Comparison of ENCODE assay signal across 19 mouse cellular contexts in genomic region chr16:59693230-59693629, GRCm38 (mm10). TPM values are rescaled to one million over a fixed set of nuclear protein-coding genes. Genes with fewer than 3 reads are reported as not detected.
A peak's percentile ranks its signal among the peaks of the same experiment; 100 is the strongest.
DNase-seq lines count a peak whose midpoint lies in the region; ATAC-seq and TF ChIP-seq lines count a peak whose summit lies in the region.
"Had no signal": no experiment of that assay in that cellular context is flagged by ENCODE, and none has a peak within 500 bp of the region (broad histone marks: within the 10 kb centered on the region; RNA-seq: fewer than 3 reads in every experiment).

No protein-coding gene starts in this region.

- H3K9ac ChIP-seq in hindbrain, embryonic 11.5 days (ENCODE audit: low read depth, low read length), result no peak overlapping the region
- H3K9ac ChIP-seq: heart, embryonic 15.5 days; hindbrain, embryonic 13.5 days; neural tube, embryonic 13.5 days had no signal

- H3K4me2 ChIP-seq in hindbrain, embryonic 11.5 days (replicated peaks; ENCODE audit: low read depth, low read length), result no peak overlapping the region
- H3K4me2 ChIP-seq: heart, embryonic 15.5 days; hindbrain, embryonic 13.5 days; neural tube, embryonic 13.5 days had no signal

- no peak overlapping the region for H3K4me3 ChIP-seq in left cerebral cortex, adult 2 months
- no peak overlapping the region for H3K4me3 ChIP-seq in hindbrain, embryonic 11.5 days (ENCODE audit: low read depth, low read length)
- H3K4me3 ChIP-seq: embryonic facial prominence, embryonic 10.5 days; erythroblast, embryonic 14.5 days; heart, embryonic 15.5 days; hindbrain, embryonic 13.5 days; neural tube, embryonic 13.5 days had no signal

- 97% methylated on average over 7 of the region's 7 CpGs for WGBS in hindbrain, embryonic 11.5 days

- no peaks in the 10 kb centered on the region for H3K36me3 ChIP-seq in hindbrain, embryonic 11.5 days (ENCODE audit: control insufficient read depth, insufficient read depth, low read length)
- H3K36me3 ChIP-seq: embryonic facial prominence, embryonic 10.5 days; heart, embryonic 15.5 days; hindbrain, embryonic 13.5 days; neural tube, embryonic 13.5 days had no signal

- intact Hi-C loops in left cerebral cortex, postnatal 4 days (cut with DNase I), result no loop called here
- intact Hi-C loops in left cerebral cortex, adult 2 months (cut with DNase I), result no loop called here

- peak overlapping the region; percentile 84 for H3K27ac ChIP-seq in left cerebral cortex, adult 2 months
- no peak overlapping the region for H3K27ac ChIP-seq in hindbrain, embryonic 11.5 days (ENCODE audit: low read depth, low read length)
- H3K27ac ChIP-seq: embryonic facial prominence, embryonic 10.5 days; heart, embryonic 15.5 days; hindbrain, embryonic 13.5 days; neural tube, embryonic 13.5 days had no signal

- DNase-seq in cerebellum, adult 11-12 months, result peak; percentile 10
- DNase-seq in cerebellum, postnatal 4 days (ENCODE audit: low spot score in 2 of 2), result no peak
- DNase-seq in left cerebral cortex, adult 11 months (ENCODE audit: low spot score), result peak; percentile 52
- no peak for DNase-seq in left cerebral cortex, postnatal 4 days
- no peak for DNase-seq in left cerebral cortex, adult 2 months (ENCODE audit: extremely low spot score in 1 of 2, low spot score in 2 of 2)
- DNase-seq in right cerebral cortex, postnatal 36 days (ENCODE audit: low spot score in 2 of 2), result peak; percentile 59 to 79
- DNase-seq in hindbrain, embryonic 11.5 days (ENCODE audit: low spot score), result no peak
- DNase-seq: adrenal gland, postnatal 36 days; heart, adult 18-20 months; kidney, postnatal 4 days; lung, postnatal 14 days had no signal

- H3K9me3 ChIP-seq in hindbrain, embryonic 11.5 days (ENCODE audit: control insufficient read depth, low read length), result no peaks in the 10 kb centered on the region
- H3K9me3 ChIP-seq: embryonic facial prominence, embryonic 10.5 days; heart, embryonic 15.5 days; hindbrain, embryonic 13.5 days; neural tube, embryonic 13.5 days had no signal

- H3K27me3 ChIP-seq in hindbrain, embryonic 11.5 days (ENCODE audit: control insufficient read depth, insufficient read depth, low read length), result no peaks in the 10 kb centered on the region
- H3K27me3 ChIP-seq: CH12.LX; heart, embryonic 15.5 days; hindbrain, embryonic 13.5 days; neural tube, embryonic 13.5 days had no signal

- peak; percentile 16; the same call in 1 of the 2 replicates for TF ChIP-seq CTCF in left cerebral cortex, adult 2 months (IDR thresholded peaks at IDR 0.05)

- no peak for ATAC-seq in erythroid progenitor cell, adult 5-6 weeks (replicated peaks; ENCODE audit: low FRiP score, poor library complexity, severe bottlenecking)
- no peak for ATAC-seq in hindbrain, embryonic 11.5 days (ENCODE audit: low FRiP score)
- ATAC-seq: intestine, embryonic 16.5 days had no signal

- no peaks in the 10 kb centered on the region for H3K4me1 ChIP-seq in hindbrain, embryonic 11.5 days (replicated peaks; ENCODE audit: control insufficient read depth, insufficient read depth, low read length)
- H3K4me1 ChIP-seq: embryonic facial prominence, embryonic 10.5 days; heart, embryonic 15.5 days; hindbrain, embryonic 13.5 days; neural tube, embryonic 13.5 days had no signal

RNA-seq across cellular contexts. Expression of gene Arl6, which starts 54.0 kb away (rescaled TPM):
- total RNA-seq in left cerebral cortex, postnatal 4 days (2021), result 10 to 100 TPM; 30.1 to 33.7 TPM
- total RNA-seq in left cerebral cortex, adult 2 months (2021), result 10 to 100 TPM; 31.0 to 33.2 TPM
- 0.84 and 5.8 TPM in 2 replicates for total RNA-seq in erythroid progenitor cell, adult 5-6 weeks (2015; ENCODE audit: low replicate concordance)
- total RNA-seq in erythroid progenitor cell, adult 5-6 weeks (2017; ENCODE audit: low replicate concordance), result 0.64 and 1.8 TPM in 2 replicates
- polyA plus RNA-seq in hindbrain, embryonic 11.5 days (2014; fragmentation: Nextera tagmentation; extraction: Ambion mirVana), result 60.6 and 61.7 TPM in 2 replicates

Comparison
In these comparisons a context has a peak if more than half of its experiments do, and no peak if none do; other contexts are left out.
1. DNase-seq: peak in cerebellum, adult 11-12 months (single experiment), left cerebral cortex, adult 11 months (single experiment) and right cerebral cortex, postnatal 36 days (2 of 2); none in cerebellum, postnatal 4 days (0 of 2), left cerebral cortex, postnatal 4 days (single experiment), left cerebral cortex, adult 2 months (0 of 2) and hindbrain, embryonic 11.5 days (single experiment).
2. RNA of gene Arl6, which starts 54.0 kb away (total RNA-seq): 30.1 to 33.7 TPM in left cerebral cortex, postnatal 4 days and 31.0 to 33.2 TPM in left cerebral cortex, adult 2 months; 0.64 to 5.8 TPM in erythroid progenitor cell, adult 5-6 weeks; every median in the first group is over 4 times any median in the second.